Mouse (Mus musculus): ENCODE measurements around the gene Srgap1. TPM values are rescaled to one million over a fixed set of nuclear protein-coding genes. Genes with fewer than 3 reads are reported as not detected.
"Not testable (repeated sequence)": the region's sequence is repeated elsewhere in the genome, so short reads cannot be mapped to it uniquely, and the experiment has no call there.

Srgap1 gene
- total RNA-seq, 2 experiments from 2014 or later: 1.6 TPM

DNA sequence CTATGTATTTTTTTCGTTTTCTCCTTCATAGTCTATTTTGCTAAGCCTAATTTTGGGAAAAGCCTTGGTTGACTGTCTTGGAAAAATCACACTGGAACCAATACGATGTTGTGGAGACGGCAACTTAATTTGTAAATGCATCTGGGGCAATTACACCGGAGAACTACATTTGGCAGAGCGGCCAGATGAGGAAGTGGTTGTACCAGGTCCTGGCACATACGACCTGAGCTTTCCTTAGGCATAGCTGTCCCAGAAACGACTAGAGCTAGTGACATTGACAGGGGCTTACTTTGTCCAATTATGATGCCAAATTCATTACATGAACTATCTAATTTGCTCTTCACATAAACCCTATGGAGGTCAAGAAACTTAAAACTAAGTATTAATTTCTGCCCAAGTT is 226.3 kb downstream of the Srgap1 start:
- no peak for DNase-seq

DNA sequence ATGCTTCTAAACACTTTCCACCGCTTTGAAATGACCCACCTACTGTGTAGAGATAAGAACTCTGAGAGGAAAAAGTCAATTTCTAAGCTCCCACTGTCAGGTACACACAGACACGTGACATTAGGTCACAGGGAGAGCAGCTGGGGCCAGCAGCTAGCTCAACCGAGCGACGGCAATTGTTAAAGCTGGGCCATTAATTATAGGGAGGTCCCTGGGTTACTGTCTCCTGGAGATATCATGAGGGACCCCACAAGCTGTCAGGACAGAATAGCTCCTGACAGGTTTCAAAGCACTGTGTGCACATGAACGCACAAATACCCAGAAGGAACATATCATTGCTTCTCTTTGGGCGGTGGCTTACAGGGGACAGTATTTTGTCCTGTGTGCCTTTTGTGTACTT is 229.1 kb downstream of the Srgap1 start:
- DNase-seq: no peak

DNA sequence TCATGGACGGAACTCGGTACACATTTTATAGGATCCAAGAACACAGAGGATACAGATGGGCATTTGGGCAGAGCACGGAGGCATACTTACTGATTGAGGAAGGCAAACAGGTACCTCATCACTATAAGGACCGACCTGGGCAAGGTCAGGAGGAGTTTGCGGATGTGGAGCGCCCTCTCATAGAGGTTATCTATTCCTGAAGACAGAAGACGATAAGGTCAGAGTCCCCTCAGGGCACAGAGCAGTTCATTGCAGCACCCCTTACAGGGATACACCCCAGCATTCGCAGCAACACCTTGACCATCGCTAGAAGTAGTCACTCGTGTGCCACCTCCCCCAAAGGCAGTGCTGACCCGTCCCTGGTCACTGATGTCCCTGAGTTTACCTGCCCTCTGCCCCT is 239.3 kb downstream of the Srgap1 start:
- DNase-seq: no peak

DNA sequence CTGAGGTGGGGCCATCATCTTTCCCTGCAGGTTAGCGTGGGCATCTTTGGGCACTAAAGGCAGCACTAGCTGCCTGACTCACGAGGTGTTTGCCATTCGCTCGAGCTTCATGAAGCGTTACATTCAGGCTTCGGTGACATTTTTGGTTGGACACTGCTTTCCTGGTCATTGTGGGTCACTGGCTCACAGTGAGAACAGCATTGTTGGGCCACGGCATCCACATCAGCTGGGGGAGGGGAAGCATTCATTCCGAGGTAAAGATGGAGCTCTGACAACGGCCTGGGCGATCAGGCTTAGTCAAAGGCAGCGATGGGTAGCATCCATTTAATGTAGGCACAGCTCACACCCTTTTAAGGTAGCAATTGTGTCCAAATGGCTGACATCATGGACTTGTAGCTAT is 240.3 kb downstream of the Srgap1 start:
- DNase-seq: no peak

DNA sequence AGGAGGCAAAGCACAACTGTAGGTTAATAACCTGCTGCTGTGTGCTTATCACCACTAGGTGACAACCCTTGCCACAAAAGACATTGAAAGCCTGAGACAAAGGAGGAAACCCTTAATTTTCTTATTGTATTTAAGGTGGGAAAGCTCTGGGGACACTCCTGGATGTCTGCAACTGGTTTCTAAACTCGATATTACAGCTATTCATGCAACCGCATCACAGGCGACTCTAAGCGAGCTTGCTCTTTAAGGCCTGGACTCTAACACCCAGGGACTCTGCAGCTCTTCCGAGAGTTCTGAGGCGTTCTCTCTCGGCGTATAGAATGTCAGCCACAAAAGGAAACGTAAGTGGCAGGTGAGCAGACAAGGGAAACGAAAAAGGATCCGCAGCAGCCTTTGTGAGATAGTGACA is 241.2 kb downstream of the Srgap1 start:
- no peak for DNase-seq

DNA sequence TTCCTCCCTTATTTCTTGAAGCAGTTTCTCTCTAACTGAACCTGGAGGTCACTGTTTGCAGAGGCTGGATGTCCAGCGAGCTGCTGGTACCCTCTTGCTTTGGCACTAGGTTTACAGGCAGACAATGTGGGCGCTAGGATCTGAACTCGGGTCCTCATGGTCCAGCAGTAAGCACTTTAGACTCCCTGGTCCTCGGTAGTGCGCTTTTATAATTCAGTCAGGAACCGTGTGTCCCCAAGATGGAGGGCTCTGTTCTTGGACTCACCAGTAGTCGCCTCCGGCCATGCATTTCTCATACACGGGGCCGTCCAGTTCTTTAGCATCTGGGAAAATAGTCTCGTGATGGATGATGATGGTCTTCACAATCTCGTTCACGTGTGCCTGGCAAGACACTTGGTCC is 242.6 kb downstream of the Srgap1 start:
- no peak for DNase-seq

DNA sequence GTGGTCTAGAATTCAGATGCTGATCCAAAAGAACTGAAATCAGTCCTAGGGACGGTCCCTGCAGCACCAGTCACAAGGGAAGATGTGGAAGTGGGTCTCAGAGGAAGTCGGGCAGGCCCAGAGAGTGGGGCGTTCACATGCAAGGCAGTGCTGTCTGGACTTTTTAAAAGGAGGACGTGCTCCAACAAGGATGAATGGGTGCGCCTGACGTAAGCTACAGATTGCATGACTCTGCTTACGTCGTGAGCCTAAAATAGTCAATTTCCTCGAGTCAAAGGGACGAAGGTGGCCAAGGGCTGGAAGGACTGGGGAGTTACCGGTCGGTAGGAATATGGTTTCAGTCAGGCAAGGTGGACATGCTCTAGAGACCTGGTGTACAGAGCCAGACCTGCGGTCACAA is 247.1 kb downstream of the Srgap1 start:
- no peak for DNase-seq

DNA sequence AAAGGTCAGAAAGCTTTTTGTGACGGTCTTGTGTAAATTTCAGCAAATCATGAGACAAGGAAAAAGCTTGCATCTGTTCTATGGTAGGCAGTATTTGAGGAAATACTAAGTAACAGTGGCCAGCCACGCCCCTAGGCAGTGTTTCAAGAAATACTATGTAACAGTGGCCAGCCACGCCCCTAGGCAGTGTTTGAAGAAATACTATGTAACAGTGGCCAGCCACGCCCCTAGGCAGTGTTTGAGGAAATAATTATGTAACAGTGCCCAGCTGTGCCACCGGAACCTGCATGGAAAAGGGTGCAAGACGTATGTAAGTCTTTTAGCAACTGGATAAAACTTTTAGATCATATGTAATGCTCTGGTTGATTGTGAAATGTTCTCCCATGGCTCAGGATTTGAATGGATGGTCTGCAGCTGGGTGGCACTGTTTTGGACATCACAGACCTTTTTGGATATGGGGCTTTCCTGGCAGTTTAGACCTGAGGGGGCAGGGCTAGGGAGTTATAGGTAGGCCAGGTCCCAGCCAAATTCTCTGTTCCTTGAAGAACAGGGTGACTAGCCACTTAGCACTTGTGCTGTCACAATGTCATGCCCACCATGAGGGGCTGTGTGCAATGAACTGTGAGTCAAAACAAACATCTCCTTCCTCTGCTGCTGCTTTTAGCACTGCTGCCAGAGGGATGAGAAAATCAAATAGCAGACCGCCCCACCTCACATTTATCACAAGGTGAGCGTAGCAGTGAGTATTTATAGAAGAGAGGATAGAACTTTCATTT is 250.9 kb downstream of the Srgap1 start:
- peak; percentile 8 to 52 for DNase-seq

DNA sequence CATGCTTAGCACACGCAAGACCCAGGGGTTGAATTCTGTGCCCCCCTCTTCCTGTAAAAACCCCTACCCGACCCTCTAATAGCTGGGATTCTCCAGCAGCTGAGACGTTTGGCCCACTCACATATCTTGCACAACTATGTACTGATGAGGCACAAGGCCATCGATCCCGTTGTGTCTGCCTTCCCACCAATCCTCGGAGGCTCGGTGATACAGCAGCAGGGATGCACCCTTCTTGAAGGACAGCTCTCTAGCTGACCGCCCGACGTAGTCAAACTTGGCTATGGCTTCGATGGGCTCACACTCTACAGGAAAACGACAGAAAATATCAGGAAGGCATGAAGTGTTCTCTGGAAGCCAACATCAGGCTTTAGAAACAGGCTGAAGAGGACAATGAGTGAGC is 252.6 kb downstream of the Srgap1 start:
- no peak for DNase-seq

DNA sequence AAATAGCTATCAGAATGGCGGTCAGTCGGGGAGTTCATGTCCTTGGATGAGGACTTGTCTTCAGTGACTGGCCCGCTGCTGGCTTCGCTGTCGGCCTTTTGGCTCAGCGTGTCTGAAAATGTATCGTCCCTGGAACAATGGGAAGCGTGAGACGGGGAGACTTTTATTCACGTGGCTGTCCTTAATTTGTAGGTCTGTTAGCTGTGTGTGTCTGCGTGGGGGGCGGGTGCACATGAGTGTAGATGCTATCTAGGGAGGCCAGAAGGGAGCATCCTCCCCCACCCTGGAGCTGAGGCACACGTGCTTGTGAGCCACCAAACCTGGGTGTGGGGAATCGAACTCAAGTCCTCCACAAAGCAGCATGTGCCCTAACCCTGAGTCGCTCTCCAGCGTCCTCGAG is 254.5 kb downstream of the Srgap1 start:
- DNase-seq: no peak

DNA sequence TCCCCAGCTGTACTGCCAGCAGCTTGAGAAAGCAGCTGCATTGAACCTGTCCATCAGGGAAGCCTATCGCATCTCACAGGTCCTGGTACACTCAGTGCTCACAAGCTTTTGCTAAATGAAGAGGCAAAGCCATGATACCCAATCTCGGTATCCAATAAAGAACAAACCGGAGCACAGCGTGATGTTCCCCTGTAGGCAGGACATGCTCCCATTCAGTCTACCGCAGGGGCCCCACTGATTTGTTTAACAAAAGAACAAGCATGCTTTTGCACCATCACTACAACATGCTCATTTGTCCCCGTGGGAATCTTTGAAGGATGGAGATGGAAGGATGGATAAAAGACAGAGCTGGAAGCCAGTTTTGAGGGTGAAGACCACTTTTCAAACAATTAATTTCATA is 257.0 kb downstream of the Srgap1 start:
- DNase-seq: no peak

DNA sequence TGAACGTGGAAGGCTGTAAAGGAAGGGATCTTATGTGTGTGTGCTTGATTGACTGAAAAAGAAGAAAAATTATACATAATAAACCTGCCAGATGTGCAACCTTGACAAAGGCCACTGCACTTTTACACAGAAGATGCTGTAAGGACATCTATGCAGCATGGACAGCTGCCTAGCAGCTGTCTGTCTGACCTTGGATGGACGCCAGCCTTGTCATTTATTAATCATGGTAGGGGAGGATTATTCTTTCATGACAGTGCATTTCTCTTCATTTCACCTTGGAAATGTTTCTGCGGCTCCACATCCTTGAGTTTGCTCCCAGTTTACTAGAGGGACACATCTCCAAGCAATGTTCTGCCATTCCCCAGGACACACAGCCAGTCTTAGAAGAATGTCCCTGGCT is 258.6 kb downstream of the Srgap1 start:
- DNase-seq: no peak

DNA sequence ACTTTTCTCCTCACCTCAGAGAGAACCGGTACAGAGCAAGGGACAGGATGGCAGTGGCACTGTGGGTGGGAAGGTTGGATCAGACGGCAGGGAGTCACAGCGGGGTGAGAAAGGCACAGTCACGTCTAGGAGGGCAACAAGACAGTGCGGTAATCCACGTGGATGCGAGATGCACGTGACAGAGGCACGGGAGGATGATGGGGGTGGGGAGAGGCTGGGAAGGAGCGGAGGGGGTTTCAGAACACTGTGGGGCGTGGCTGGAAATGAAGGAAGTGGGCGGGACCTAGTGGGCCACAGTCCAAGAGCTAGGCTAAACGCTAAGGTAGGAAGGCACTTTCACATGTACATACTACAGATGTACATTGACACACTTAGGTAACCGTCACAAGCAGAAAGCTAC is 266.0 kb downstream of the Srgap1 start:
- peak in 1 of 2 experiments; percentile 22 for DNase-seq

DNA sequence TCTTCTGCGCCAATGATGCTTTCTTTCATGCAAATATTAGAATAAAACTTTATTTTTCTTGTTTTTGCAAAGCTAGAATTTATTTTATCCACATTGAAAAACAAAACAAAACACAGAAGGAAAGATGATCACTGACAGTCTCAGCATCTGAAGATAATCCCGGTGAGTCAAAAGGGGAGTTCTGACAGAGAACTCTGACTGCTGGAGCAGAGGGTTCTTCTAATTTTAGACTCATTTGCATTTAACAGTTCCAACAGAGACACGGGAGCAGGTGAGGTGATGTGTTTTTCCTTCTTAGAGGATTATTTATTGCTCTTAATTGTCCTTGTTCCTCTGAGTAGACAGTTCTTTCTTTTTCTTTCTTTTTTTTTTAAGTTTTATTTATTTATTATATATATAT is 271.1 kb downstream of the Srgap1 start:
- no peak for DNase-seq

DNA sequence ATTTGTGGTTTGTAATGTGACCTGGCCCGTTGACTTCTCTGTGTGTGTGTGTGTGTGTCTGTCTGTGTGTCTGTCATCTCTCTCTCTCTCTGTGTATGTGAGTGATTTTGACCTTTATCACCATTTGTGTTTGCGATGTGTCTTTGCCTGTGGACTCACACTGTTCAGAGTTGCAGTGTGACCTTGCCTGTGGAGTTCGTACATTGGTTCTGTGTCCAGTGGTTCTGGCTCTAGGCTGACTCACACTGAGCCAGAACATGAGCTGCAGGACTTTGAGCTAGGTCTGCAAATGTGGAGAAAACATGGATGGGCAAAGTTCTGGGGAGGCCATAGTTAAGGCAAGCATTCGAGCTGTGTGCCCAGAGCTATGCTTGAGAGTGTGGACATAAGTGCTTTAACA is 273.3 kb downstream of the Srgap1 start:
- no peak for DNase-seq

DNA sequence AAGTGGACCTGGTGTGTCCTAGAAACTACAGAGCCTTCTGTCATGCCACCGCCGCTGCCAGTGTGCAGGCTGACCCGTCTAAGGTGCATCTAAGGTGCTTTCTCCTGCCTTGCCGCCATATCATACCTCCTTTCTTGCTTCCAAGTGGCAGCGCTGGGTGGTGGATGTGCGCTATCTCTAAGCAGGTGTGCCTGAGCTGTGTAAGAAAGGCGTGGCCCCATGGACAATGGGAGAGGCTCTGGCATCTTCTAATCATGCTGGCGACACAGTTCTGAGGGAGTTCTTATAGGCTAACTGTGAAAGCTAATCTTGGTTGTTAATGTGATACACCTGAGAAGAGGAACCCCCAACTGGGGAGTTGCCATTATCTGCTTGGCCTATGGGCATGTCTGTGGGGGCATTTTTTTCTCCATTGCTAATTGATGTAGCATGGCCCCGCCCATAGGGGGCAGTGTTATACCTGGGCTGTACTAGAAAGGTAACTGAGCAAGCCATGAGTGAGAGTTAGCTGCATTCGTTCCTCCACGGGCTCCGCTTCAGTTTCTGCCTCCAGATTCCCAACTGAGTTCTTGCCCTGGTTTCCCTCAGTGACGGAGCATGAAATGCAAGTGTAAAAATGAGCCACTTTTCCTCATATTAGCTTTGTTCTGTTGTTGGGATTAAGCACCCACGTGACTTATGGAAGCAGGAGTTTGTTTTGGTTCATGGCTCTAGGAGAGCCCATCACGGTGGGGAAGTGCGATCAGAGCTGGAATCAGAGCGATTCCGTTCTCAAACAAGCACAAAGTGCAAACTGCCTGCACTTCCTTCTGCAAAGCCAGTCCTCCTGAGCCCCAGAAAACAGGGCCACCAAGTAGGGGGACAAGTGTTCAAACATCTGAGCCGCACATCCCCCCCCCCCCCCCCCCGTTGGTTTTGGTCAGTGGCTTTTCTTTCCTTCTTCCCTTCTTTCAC is 276.2 kb downstream of the Srgap1 start:
- DNase-seq: peak; percentile 9 to 33

DNA sequence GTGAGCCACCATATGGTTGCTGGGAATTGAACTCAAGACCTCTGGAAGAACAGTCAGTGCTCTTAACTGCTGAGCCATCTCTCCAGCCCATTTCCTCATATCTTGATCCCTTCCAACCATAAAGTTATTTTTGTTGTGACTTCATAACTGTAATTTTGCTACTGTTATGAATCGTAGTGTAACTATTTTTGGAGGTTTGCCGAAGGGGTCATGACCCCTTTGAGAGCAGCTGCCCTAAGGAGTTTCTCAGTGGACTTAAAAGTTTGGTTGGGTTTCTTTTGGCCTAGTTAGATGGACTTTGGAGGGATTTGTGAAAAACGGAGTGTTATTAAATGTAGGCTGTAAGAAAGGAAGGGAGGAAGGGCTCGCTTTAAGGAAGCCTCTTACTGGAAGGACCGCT is 277.4 kb downstream of the Srgap1 start:
- DNase-seq: no peak

DNA sequence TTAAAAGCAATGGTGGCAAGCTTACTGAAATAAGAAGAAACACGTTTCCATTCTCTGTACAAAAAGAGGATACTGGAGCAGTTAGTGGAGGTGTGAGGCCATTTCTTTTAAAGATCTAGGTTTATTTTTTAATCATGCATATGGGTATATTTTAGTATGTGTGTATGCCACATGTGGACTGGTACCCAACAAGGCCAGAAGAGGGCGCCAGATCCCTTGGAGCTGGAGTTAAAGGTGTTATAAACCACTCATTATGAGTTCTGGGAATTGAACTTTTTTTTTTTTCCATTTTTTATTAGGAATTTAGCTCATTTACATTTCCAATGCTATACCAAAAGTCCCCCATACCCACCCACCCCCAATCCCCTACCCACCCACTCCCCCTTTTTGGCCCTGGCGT is 279.8 kb downstream of the Srgap1 start:
- not testable (repeated sequence) for DNase-seq

DNA sequence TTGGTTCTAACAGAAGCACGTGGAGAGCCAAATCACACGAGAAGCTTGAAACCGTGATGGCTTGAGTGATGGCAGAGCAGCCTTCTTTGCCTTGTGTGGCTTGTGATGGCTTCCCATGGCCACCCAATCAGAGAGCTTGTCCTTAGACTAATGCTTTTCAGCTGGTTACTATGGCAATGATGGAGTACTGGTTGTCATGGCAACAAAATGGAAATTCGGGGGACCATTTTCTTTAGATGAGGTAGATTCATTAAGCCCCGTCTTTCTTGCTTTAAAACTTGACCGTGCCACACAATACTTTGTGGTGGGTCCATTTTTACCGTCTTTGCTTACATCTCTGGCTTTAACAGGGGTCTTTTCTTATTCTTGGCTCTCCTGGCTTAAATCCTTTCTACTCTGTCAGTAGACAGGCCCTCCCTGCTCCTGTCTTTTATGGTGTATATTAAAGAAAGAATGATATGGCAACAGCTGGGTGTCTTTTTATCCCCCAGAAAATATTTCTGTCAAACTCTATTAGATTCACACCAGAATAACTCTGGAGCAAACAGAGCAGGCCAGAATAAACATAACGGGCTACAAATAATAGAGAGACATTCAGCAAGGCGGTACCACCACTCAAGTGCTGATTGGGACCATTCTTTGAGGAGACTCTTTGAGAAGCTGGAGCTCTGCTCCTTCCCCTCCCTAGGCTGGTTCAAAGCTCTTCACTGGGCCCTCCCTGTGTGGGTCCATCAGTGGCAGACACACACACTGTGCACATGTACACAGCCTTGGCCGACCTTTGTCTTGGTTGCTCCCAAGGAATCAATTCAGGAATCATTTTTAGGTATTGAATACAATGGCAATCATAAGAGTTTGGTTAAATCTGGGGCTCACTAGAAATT is 281.7 kb downstream of the Srgap1 start:
- no peak for DNase-seq

DNA sequence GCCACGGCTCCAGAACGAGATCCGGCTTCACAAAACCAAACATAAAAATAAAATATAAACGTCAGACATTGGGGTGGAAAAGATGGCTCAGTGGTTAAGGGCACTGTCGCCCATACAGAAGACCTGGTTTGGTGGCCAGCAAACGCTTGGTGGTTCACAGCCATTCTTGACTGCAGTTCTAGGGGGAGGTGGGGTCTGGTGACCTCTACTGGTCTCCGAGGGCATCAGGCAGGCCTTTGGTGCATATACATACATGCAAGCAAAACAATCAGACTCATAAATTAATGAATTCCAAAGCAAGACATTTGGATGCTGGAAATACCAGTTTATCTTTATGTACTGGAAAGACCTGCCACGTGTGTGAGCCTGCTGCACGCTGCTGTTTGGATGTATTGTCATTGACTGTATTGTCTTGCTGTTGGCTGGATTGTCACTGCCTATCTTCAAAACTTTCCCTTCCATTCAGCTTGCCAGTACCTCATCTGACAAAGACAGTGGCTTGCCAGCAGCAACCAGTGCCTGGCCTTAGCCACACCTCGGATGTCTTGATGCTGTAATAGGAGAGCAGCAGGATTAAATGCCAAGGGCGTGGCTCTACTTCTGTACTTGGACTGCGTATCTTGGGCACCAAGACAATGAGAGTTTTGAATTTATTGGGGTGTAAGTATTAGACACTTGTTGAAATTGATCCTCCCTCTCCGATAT is 282.5 kb downstream of the Srgap1 start:
- DNase-seq: no peak

DNA sequence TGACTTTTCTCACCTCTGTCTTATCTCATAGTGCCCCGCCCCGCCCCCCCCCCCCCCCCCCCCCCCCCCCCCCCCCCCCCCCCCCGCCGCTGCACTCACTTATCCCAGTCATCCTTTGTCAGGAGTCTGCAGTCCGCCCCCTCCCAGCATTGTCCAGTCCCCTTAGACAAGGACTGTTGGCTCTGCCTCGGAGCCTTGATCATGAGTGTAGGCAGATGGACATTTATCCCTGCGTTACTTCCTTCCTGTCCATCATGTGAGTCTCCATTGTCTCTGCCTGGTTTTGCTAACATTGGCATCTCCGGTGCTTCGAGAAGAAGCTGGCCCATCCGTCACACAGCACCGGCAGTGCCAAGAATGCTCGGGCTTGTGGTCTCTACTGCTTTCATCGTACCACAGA is 283.9 kb downstream of the Srgap1 start:
- no peak for DNase-seq

DNA sequence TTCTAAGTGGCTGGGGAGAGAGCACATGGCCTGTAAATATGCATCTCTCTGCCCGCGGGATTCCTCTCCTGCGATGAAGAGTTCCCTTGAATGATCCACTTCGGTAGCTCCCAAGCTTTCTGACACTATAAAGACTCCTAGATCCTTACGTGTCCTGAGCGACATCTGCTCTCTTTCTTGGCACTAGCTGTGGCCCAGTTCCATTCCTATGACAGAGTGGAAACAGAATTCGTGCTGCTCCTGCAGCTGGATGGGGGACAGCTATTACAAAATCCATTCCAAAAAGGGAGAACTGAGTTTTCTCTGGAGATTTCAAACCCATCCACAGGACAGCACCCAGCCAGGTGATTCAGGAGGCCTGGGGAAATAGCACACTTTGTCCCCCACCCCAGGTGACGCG is 285.0 kb downstream of the Srgap1 start:
- DNase-seq: peak; percentile 9 to 22

All from heart, adult 18-20 months (tissue).